Mouse (Mus musculus) heart, postnatal 14 days (tissue): ENCODE results near the gene Tmc3. TPM values are rescaled to one million over a fixed set of nuclear protein-coding genes. Genes with fewer than 3 reads are reported as not detected.

Experiments
- DNase-seq, 2 experiments: peaks; one replicate each; pipeline ENCODE4 v3.0.0; 2021 to 2022
- intact Hi-C: fragments of 180-260 bp; cut with DNase I; formaldehyde crosslinking; loops from one replicate; pipeline ENCODE4 v1.15.1; 2025
- total RNA-seq, 2 experiments: library from RNA; stranded (reverse); gene quantifications; 2 replicates each; pipeline ENCODE4 v1.2.3; 2021

Tmc3 gene
- total RNA-seq, 2 experiments from 2014 or later, result 0.33 to 0.59 TPM

- no peak for DNase-seq
- intact Hi-C loops, result loop anchor here (2.0 kb wide), 1 partner anchor 21 kb away; no protein-coding TSS in a partner anchor
Measured at GRCm38 (mm10) chr7:83633856-83634255, 49.1 kb downstream of the Tmc3 start.

DNA sequence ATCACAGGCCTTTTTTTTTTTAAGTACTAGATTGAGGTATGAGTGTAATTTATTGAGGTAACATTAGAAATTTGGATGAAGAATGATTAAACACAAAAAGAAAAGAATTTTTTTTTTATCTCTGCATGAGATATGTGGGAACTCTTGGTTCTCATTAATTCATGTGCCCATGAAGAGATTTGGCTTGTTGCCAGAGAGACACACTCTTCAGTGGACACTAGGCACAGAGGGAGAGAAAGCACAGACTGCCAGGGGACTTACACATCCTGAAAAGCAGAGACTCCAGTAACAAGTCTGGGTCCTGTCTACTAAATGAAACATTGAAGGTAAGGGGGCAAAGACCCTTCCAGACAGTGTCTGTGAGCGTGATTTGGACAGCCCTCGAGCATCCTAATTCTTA, 51.0 kb downstream of the Tmc3 start:
- no peak for DNase-seq
- intact Hi-C loops, result no loop called here

- intact Hi-C loops, result no loop called here
- no peak for DNase-seq
Measured at GRCm38 (mm10) chr7:83636425-83636824, 51.7 kb downstream of the Tmc3 start.

GRCm38 (mm10) chr7:83637781-83638583, 53.3 kb downstream of the Tmc3 start:
- intact Hi-C loops, result no loop called here

DNA sequence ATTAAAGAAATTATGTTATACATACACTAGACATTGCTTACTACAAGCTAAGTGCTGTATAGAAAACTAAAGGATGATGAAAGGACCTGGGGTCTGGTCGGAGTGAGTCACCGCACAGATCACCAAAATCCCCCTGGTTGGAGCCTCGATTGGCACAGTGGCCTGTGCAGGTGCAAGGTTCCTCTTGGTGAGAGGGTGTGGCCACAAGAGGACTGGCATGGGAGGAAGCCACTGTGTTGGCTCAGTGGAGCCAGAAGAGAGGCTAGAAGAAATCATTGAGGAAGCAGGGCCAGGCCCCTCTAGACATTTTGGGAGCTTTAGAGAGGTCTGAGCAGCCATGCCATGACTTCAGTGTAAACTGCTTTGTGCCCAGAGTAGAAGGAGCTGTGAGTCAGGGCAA, 54.4 kb downstream of the Tmc3 start:
- no peak for DNase-seq
- intact Hi-C loops, result no loop called here

More at GRCm38 (mm10) chr7:83637781-83638583, 53.3 kb downstream of the Tmc3 start:
- DNase-seq, result no peak

GRCm38 (mm10) chr7:83640581-83640980, 55.9 kb downstream of the Tmc3 start:
- no peak for DNase-seq
- intact Hi-C loops, result no loop called here

DNA sequence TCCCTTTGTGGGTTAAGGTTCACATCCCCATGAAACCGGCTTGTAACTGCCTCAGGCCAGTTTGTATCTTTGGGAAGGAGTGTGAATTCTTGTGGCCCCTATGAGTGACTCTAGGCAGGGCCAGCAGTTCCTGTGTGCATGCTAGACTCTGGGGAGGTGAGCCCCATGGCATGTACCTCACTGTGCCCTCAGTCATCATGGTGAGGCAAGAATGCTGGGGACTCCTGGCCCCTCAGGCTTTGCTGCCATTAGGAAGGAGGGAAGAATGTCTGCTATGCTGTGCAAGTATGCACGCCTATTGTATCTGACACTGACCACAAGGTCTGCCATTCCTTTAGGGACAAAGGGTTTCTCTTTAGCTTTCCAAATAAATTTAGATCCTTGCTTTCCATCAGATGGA, 56.4 kb downstream of the Tmc3 start:
- no peak for DNase-seq
- intact Hi-C loops, result no loop called here

DNA sequence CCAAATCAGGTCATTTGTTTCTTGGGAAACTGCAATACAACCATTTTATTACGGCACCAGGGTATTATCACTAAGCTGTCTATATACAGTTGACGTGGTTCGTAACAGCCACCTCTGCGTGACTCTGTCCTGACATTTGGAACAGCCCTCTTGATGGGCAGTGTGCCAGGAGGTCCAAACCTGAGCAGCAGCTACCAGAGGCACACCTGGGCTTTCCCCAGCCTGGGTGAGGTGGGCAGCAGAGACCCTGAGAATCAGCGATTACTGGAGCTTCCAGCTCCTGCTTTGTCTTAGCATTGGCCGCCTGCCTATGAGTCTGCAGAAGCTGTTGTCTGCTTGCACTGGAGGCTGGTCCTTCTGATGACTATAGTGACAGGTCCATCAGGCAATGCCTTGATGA, 58.9 kb downstream of the Tmc3 start:
- intact Hi-C loops, result no loop called here
- DNase-seq, result no peak

- intact Hi-C loops, result no loop called here
- DNase-seq, result no peak
Measured at GRCm38 (mm10) chr7:83644761-83645160, 60.0 kb downstream of the Tmc3 start.

- DNase-seq, result no peak
- intact Hi-C loops, result no loop called here
Measured at GRCm38 (mm10) chr7:83645476-83645875, 60.7 kb downstream of the Tmc3 start.

- DNase-seq, result no peak
- intact Hi-C loops, result no loop called here
Measured at GRCm38 (mm10) chr7:83648807-83649206, 64.1 kb downstream of the Tmc3 start.

DNA sequence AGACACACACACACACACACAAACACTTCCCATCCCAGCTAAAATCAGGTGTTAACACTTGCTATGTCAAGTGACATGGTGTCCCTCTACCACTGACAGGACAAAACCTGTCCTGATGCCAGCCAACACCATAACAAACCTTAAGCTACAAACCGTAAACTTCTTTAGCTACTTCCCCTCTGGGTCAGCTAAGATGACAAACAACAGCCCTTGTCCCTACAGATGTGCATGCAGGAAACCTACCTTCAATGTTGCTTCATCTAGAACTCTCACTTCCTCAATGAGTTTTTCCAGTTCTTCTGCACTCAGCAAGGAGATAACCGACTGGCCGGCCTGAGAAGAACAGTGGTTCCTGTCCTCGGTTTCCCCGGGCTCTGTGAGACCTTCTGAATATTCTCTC, 65.9 kb downstream of the Tmc3 start:
- no peak for DNase-seq
- intact Hi-C loops, result no loop called here

- intact Hi-C loops, result no loop called here
- no peak for DNase-seq
Measured at GRCm38 (mm10) chr7:83652498-83652897, 67.8 kb downstream of the Tmc3 start.

DNA sequence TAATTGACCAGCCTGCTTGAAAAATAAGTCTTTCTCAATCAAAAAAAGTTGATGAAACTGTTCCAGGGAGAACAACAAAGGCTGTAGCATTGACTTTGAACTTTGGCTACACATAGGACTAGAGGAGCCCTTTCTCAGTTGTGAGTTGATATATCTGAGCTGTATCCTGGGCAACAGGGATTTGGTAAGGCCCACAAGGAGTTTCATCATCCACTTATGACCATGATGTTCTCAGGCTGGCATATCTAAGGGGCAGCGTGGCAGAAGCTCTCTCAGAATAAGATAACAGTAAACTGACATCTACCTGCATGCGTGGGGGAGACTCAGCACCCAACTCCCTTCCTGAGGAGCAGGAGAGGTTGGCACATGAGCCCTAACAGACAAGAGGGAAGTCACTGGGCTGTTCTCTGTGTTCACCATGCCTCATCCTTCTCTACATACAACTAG, 68.9 kb downstream of the Tmc3 start:
- DNase-seq, result no peak
- intact Hi-C loops, result loop anchor here (2.0 kb wide), 1 partner anchor 21 kb away; no protein-coding TSS in a partner anchor

- intact Hi-C loops, result loop anchor here (2.0 kb wide), 1 partner anchor 21 kb away; no protein-coding TSS in a partner anchor
- DNase-seq, result no peak
Measured at GRCm38 (mm10) chr7:83654196-83654595, 69.5 kb downstream of the Tmc3 start.

DNA sequence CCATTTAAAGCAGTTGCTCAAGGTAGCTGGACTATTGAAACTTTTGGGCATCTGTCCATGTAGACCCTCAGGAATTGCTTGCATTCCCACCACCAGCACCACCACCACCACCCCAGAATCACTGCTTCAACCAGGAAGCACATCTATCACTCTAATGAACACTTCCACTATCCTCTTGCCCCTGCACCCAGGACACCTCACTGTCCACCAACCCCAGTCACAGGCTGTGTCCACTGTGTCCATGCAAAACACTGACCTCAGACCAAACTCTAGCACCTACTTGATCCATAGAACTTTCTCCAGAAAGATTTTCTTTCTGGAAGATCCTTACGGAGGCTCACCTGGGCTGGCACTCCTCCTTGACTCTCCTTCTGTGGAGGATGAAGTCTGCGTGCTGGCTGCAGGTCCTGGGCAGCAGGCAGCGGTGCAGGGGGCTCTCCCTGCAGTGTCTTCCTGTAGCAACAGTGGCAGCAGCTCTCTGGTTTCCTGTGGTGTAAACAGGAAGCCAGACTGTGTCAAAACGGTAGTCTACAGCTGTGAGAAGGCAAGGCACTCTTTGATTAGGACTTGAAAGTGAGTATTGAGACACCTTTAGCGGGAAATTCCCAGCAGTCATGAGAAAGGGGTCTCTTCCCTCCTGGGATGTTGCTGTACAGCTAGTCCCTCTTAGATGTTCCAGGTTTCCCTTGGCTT, 70.4 kb downstream of the Tmc3 start:
- intact Hi-C loops, result loop anchor here (2.0 kb wide), 1 partner anchor 22 kb away; no protein-coding TSS in a partner anchor

DNA sequence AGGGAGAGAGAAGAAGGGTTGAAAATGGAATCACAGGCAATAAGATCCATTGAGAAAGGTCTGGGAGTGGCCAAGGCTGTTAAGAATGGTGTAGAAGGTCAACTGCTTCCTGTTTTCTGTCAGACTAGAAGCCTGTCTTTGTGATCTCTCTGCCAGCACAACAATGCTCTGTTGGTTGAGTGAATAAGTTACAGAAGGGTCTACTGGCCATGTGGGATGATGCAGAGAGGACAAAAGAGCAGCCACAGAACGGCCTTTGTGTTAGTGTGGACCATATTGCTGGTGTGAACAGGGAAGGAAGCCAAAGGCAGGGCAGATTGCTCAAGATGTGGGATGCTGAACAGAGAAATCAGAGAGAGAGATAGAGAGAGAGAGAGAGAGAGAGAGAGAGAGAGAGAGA, 74.0 kb downstream of the Tmc3 start:
- intact Hi-C loops, result no loop called here
- DNase-seq, result no peak

More for the DNA sequence above, 70.4 kb downstream of the Tmc3 start:
- DNase-seq, result peak; percentile 40 to 45

DNA sequence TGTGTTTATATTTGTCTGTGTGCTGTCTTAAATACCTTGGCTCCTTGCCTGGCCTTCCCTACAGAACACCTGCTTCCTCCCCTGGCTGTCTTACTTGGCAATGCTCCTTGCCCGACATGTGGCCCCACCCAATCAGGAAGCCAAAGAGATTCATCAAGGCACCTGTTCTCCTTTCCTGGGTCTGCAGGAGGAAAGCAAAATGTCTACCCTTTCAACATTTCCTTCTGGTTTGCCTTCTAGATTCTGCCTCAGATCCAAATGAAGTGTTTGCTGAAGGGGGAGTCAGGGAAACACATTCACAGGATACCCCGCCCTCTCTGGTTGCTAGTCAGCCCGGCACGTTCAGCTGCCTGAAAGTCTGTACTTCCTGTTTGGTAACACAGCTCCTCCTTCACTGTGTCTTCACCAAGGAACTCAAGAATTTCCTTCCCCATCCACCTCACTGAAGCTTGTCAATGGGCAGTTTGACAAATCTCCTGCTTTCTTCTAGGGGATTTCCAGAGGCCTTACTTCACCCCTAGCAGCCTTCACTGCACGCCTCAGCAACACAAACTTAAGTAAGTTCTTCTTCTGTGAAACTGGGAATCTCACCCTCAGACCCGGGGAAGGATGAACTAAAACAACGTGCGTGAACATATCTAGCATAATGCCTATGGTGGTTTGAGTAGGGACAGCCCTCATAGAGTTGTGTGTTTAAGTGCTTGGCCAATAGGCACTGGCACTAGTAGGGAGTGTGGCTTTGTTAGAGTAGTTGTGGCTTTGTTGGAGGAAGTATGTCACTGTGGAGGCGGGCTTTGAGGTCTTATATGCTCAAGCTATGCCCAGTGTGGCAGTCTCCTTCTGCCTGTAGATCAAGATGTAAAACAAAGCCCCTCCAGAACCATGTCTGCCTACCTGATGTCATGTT, 74.7 kb downstream of the Tmc3 start:
- intact Hi-C loops, result no loop called here
- DNase-seq, result peak; percentile 53

GRCm38 (mm10) chr7:83660273-83660691, 75.6 kb downstream of the Tmc3 start:
- no peak for DNase-seq
- intact Hi-C loops, result no loop called here

DNA sequence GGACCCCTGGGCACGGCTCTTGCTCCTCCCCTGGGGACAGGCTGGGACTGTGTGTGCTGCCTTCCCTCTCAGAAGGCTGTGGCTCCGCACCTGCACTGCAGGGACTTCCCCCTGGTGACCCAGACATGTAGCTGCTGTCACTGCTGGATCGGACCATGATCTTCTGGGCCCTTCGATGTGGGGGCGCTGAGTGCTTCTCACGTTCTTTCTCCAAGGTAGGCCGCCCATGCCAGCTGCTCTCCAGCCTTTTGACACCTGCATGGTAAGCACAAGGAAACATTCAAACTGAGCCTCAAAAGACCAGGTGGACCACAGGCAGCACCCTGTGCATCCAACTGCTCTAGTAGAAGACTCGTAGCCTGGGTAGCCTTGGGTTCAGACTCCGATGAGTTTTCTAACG, 76.3 kb downstream of the Tmc3 start:
- intact Hi-C loops, result no loop called here
- DNase-seq, result no peak

- intact Hi-C loops, result no loop called here
- DNase-seq, result no peak
Measured at GRCm38 (mm10) chr7:83661763-83662162, 77.0 kb downstream of the Tmc3 start.
